ENCODE assay signal across 20 mouse cellular contexts in the genomic region with DNA sequence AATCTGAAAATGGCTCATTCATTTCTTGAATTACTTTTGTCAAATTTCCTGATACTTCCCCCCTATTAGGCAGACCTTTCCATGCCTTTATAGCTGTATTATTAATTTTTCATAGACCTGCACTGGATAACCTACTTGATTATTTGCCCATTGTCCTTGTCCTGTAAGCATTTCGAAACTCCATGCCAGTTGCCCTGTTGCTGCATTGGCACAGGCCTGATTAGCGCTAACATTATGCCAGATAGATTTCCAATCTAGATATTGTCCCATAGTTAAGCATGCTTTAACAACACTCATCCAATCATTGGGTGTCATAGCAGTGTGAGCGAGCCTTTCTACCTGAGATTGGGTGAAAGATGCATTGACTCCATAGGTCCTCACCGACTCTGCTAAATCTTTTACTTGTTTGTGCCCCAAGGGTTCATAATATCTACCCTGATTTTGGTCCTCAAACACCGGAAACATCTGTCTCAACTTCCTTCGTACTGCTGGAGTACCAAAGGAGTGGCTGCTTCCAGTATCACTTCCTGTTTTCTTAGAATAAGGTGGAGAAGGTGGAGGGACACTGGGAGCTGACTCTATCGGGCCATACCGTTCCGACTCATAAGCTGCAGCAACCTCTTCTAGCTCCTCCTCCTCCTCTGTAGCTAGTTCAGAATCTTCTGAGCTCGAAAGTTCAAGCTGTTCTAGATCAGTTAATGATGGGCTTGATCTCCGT. TPM values are rescaled to one million over a fixed set of nuclear protein-coding genes. Genes with fewer than 3 reads are reported as not detected.
A peak's percentile ranks its signal among the peaks of the same experiment; 100 is the strongest.
DNase-seq lines count a peak whose midpoint lies in the region; ATAC-seq and TF ChIP-seq lines count a peak whose summit lies in the region.
"Had no signal": no experiment of that assay in that cellular context is flagged by ENCODE, and none has a peak within 500 bp of the region (broad histone marks: within the 10 kb centered on the region; RNA-seq: fewer than 3 reads in every experiment).

No protein-coding gene starts in this region.

- H3K9ac ChIP-seq in heart, embryonic 12.5 days, result no peak overlapping the region
- H3K9ac ChIP-seq: heart, embryonic 13.5 days; hindbrain, embryonic 13.5 days; liver, embryonic 14.5 days had no signal

- TF ChIP-seq POLR2A in bone marrow macrophage, adult 2 months (IDR thresholded peaks at IDR 0.05; ENCODE audit: borderline replicate concordance, low read depth, low read length), result no peak

- no peaks in the 10 kb centered on the region for H3K36me3 ChIP-seq in heart, embryonic 12.5 days
- H3K36me3 ChIP-seq: heart, embryonic 13.5 days; hindbrain, embryonic 13.5 days had no signal

- no peak overlapping the region for H3K4me2 ChIP-seq in heart, embryonic 12.5 days
- H3K4me2 ChIP-seq: heart, embryonic 13.5 days; hindbrain, embryonic 13.5 days; midbrain, embryonic 11.5 days had no signal

- H3K9me3 ChIP-seq in heart, embryonic 12.5 days (replicated peaks), result no peaks in the 10 kb centered on the region
- H3K9me3 ChIP-seq: heart, embryonic 13.5 days had no signal

- no peaks in the 10 kb centered on the region for H3K4me1 ChIP-seq in heart, embryonic 12.5 days (replicated peaks)
- peaks cover 18% of the 10 kb centered on the region for H3K4me1 ChIP-seq in bone marrow macrophage, adult 2 months (ENCODE audit: control insufficient read depth, insufficient read depth, low read length)
- H3K4me1 ChIP-seq: heart, embryonic 13.5 days had no signal

- ATAC-seq in heart, embryonic 12.5 days (ENCODE audit: insufficient number of reproducible peaks, low FRiP score), result no peak
- ATAC-seq in CD4-positive, CD25-positive, alpha-beta regulatory T cell, adult 4 months, result peak; percentile 32
- ATAC-seq in megakaryocyte progenitor cell, adult 5-6 weeks (replicated peaks; ENCODE audit: poor library complexity), result peak; percentile 76

- 80% methylated on average over 11 of the region's 11 CpGs for WGBS in heart, embryonic 12.5 days

- DNase-seq in heart, adult 8-10 months (ENCODE audit: low spot score), result peak; percentile 63
- DNase-seq in adrenal gland, postnatal 36 days, result no peak
- no peak for DNase-seq in thymus, adult 18-20 months
- DNase-seq in right cerebral cortex, postnatal 25 days, result no peak
- DNase-seq: adrenal gland, postnatal 10 days; cerebellum, adult 11-12 months; kidney, adult 11 months; spleen, adult 18-20 months had no signal

- H3K27me3 ChIP-seq in heart, embryonic 12.5 days (replicated peaks), result no peaks in the 10 kb centered on the region
- H3K27me3 ChIP-seq: heart, embryonic 13.5 days; hindbrain, embryonic 13.5 days had no signal

- no peak overlapping the region for H3K4me3 ChIP-seq in heart, embryonic 12.5 days
- H3K4me3 ChIP-seq in bone marrow macrophage, adult 2 months (ENCODE audit: insufficient read depth, low read length), result peak overlapping the region; percentile 17; the same call in 1 of the 2 replicates
- H3K4me3 ChIP-seq: erythroblast, embryonic 14.5 days; heart, embryonic 13.5 days; hindbrain, embryonic 13.5 days had no signal

- no peak overlapping the region for H3K27ac ChIP-seq in heart, embryonic 12.5 days (ENCODE audit: poor library complexity, severe bottlenecking)
- H3K27ac ChIP-seq in bone marrow macrophage, adult 2 months (ENCODE audit: insufficient read depth, low read depth, low read length), result peak overlapping the region; percentile 66
- H3K27ac ChIP-seq: heart, embryonic 13.5 days; hindbrain, embryonic 13.5 days; liver, embryonic 14.5 days had no signal

- no peak for TF ChIP-seq CTCF in bone marrow macrophage, adult 2 months (IDR thresholded peaks at IDR 0.05; ENCODE audit: low read depth, low read length)

RNA-seq across cellular contexts. Expression of gene 4930539E08Rik, which starts 20.9 kb away (rescaled TPM):
- under 1 TPM in 1 of 4 experiments, not detected in 3; 0.06 TPM for total RNA-seq in heart, adult 8-10 months (2022)
- polyA plus RNA-seq in heart, embryonic 12.5 days (2016; fragmentation: Nextera tagmentation; extraction: Ambion mirVana), result 0.04 and 0.06 TPM in 2 replicates
- 1 to 10 TPM; 2.0 to 3.4 TPM for polyA plus RNA-seq in CD4-positive, CD25-positive, alpha-beta regulatory T cell, adult 4 months (2017; shearing (Covaris generic))
- polyA plus RNA-seq in bone marrow macrophage, adult 2 months (2012; ENCODE audit: insufficient read depth, insufficient read length, missing spikeins), result 0.20 TPM in 1 of 2 replicates, not detected in the other
- 0.66 and 1.4 TPM in 2 replicates for total RNA-seq in megakaryocyte progenitor cell, adult 5-6 weeks (2015)
- 0.96 and 1.1 TPM in 2 replicates for total RNA-seq in megakaryocyte progenitor cell, adult 5-6 weeks (2017)
- total RNA-seq in adrenal gland, postnatal 36 days (2021), result not detected
- polyA plus RNA-seq: erythroblast, embryonic 14.5 days; midbrain, embryonic 11.5 days had no signal

RNA-seq across cellular contexts. Expression of gene Pnpla1, which starts 36.0 kb away (rescaled TPM):
- total RNA-seq in heart, adult 8-10 months (2022), result under 1 TPM in 2 of 4 experiments, not detected in 2; 0.05 to 0.11 TPM
- polyA plus RNA-seq in heart, embryonic 12.5 days (2016; fragmentation: Nextera tagmentation; extraction: Ambion mirVana), result 0.05 TPM in 1 of 2 replicates, not detected in the other
- not detected for polyA plus RNA-seq in CD4-positive, CD25-positive, alpha-beta regulatory T cell, adult 4 months (2017; shearing (Covaris generic))
- 0.44 and 0.83 TPM in 2 replicates for polyA plus RNA-seq in bone marrow macrophage, adult 2 months (2012; ENCODE audit: insufficient read depth, insufficient read length, missing spikeins)
- 0.02 and 0.10 TPM in 2 replicates for total RNA-seq in megakaryocyte progenitor cell, adult 5-6 weeks (2015)
- 0.14 TPM in 1 of 2 replicates, not detected in the other for total RNA-seq in megakaryocyte progenitor cell, adult 5-6 weeks (2017)
- under 1 TPM in 1 of 2 experiments, not detected in 1; 0.23 TPM for total RNA-seq in adrenal gland, postnatal 36 days (2021)
- total RNA-seq: adrenal gland, postnatal 10 days had no signal
- polyA plus RNA-seq: erythroblast, embryonic 14.5 days; heart, embryonic 13.5 days; hindbrain, embryonic 13.5 days; midbrain, embryonic 11.5 days had no signal

RNA-seq across cellular contexts. Expression of gene Pxt1, which starts 49.4 kb away (rescaled TPM):
- under 1 TPM in 2 of 4 experiments, not detected in 2; 0.26 to 0.31 TPM for total RNA-seq in heart, adult 8-10 months (2022)
- polyA plus RNA-seq in heart, embryonic 12.5 days (2016; fragmentation: Nextera tagmentation; extraction: Ambion mirVana), result not detected in 2 replicates
- not detected for polyA plus RNA-seq in CD4-positive, CD25-positive, alpha-beta regulatory T cell, adult 4 months (2017; shearing (Covaris generic))
- polyA plus RNA-seq in bone marrow macrophage, adult 2 months (2012; ENCODE audit: insufficient read depth, insufficient read length, missing spikeins), result not detected in 2 replicates
- total RNA-seq in megakaryocyte progenitor cell, adult 5-6 weeks (2015), result 0.66 and 0.77 TPM in 2 replicates
- 0.27 TPM in 1 of 2 replicates, not detected in the other for total RNA-seq in megakaryocyte progenitor cell, adult 5-6 weeks (2017)
- total RNA-seq in adrenal gland, postnatal 36 days (2021), result not detected
- total RNA-seq: layer of hippocampus, adult 18-20 months; left cerebral cortex, postnatal 14 days had no signal
- polyA plus RNA-seq: frontal cortex, adult 2 months; hindbrain, embryonic 13.5 days; midbrain, embryonic 11.5 days had no signal

RNA-seq across cellular contexts. Expression of gene Kctd20, which starts 57.5 kb away (rescaled TPM):
- total RNA-seq in heart, adult 8-10 months (2022), result 10 to 100 TPM; 33.5 to 58.8 (median 54.0) TPM
- 75.8 and 77.5 TPM in 2 replicates for polyA plus RNA-seq in heart, embryonic 12.5 days (2016; fragmentation: Nextera tagmentation; extraction: Ambion mirVana)
- polyA plus RNA-seq in CD4-positive, CD25-positive, alpha-beta regulatory T cell, adult 4 months (2017; shearing (Covaris generic)), result 10 to 100 TPM; 33.3 to 62.9 TPM
- polyA plus RNA-seq in bone marrow macrophage, adult 2 months (2012; ENCODE audit: insufficient read depth, insufficient read length, missing spikeins), result 50.0 and 54.0 TPM in 2 replicates
- total RNA-seq in megakaryocyte progenitor cell, adult 5-6 weeks (2015), result 74.0 and 89.7 TPM in 2 replicates
- 130 and 137 TPM in 2 replicates for total RNA-seq in megakaryocyte progenitor cell, adult 5-6 weeks (2017)
- 10 to 100 TPM; 54.8 to 60.0 TPM for total RNA-seq in adrenal gland, postnatal 36 days (2021)
